Mouse (Mus musculus) neural tube, embryonic 15.5 days (tissue): ENCODE results near the gene Manf. TPM values are rescaled to one million over a fixed set of nuclear protein-coding genes. Genes with fewer than 3 reads are reported as not detected.

Source experiments
- ATAC-seq: fragments of 200-750 bp; cut with Nextera tagmentation; 2 replicates; pipeline ENCODE4 v1.8.0; 2017; ENCODE audit warnings: mild to moderate bottlenecking, moderate TSS enrichment, moderate library complexity; ENCODE audit not compliant: low FRiP score
- H3K27ac ChIP-seq: fragments of 300-500 bp; sonication (generic); replicated peaks from 2 replicates; pipeline ENCODE4 v1.5.1; 2015; ENCODE audit warnings: mild to moderate bottlenecking, inconsistent platforms
- H3K27me3 ChIP-seq: fragments of 300-500 bp; sonication (generic); replicated peaks from 2 replicates; pipeline ENCODE4 v1.6.1; 2015; ENCODE audit warnings: inconsistent platforms
- H3K36me3 ChIP-seq: fragments of 300-500 bp; sonication (generic); 2 replicates; pipeline ENCODE4 v1.6.1; 2015; ENCODE audit warnings: inconsistent platforms
- H3K4me1 ChIP-seq: fragments of 300-500 bp; sonication (generic); 2 replicates; pipeline ENCODE4 v1.6.1; 2015; ENCODE audit warnings: inconsistent platforms
- H3K4me2 ChIP-seq: fragments of 300-500 bp; sonication (generic); 2 replicates; pipeline ENCODE4 v1.6.1; 2015; ENCODE audit warnings: inconsistent platforms, mild to moderate bottlenecking, moderate library complexity
- H3K4me3 ChIP-seq: fragments of 300-500 bp; sonication (generic); replicated peaks from 2 replicates; pipeline ENCODE4 v1.5.1; 2015; ENCODE audit warnings: mild to moderate bottlenecking, inconsistent platforms
- H3K9ac ChIP-seq: fragments of 300-500 bp; sonication (generic); replicated peaks from 2 replicates; pipeline ENCODE4 v1.6.1; 2015; ENCODE audit warnings: mild to moderate bottlenecking, inconsistent platforms
- H3K9me3 ChIP-seq: fragments of 300-500 bp; sonication (generic); replicated peaks from 2 replicates; pipeline ENCODE4 v1.6.1; 2016; ENCODE audit warnings: inconsistent platforms
- WGBS: fragments of 180-500 bp; shearing (Covaris S2); methylation state at CpG from one replicate; pipeline ENCODE4 v1.1.7; 2015; ENCODE audit warnings: mixed read lengths; 5-methylcytosine and 5-hydroxymethylcytosine counted together
- polyA plus RNA-seq: library from polyadenylated mRNA; unstranded; fragments of >200 nt; fragmentation: Nextera tagmentation; extraction: Ambion mirVana; gene quantifications from 2 replicates; pipeline ENCODE4 v1.2.1, GENCODE M21; 2015

Manf gene
- polyA plus RNA-seq, result 192 and 201 TPM in 2 replicates

- ATAC-seq, result peak; percentile 99
Observed at GRCm38 (mm10) chr9:106891829-106892551, at the start of gene Manf. Gene Manf, minus strand, starts transcription at chr9:106891979.

GRCm38 (mm10) chr9:106934998-106935397 is 43.2 kb upstream of the Manf start:
- Histone ChIP-seq H3K27ac (no peak overlapping the region), H3K4me3 (no peak overlapping the region), H3K9me3 (0 out of 2 replicates have a peak, but pooled peaks cover 2% of the 10 kb centered on the region), H3K9ac (no peak overlapping the region), H3K27me3 (no peaks in the 10 kb centered on the region), H3K4me2 (no peak overlapping the region), H3K4me1 (no peaks in the 10 kb centered on the region), H3K36me3 (peaks cover 57% of the 10 kb centered on the region)
- WGBS, result 92% methylated on average over 1 of the region's 1 CpGs
- ATAC-seq, result no peak

More at GRCm38 (mm10) chr9:106891829-106892551, at the start of gene Manf:
- Histone ChIP-seq H3K36me3 (peaks cover 47% of the 10 kb centered on the region), H3K9me3 (no peaks in the 10 kb centered on the region), H3K27ac (peak within 1 kb of the TSS; percentile 96), H3K4me1 (peaks cover 53% of the 10 kb centered on the region), H3K4me3 (peak within 1 kb of the TSS; percentile 96), H3K27me3 (no peaks in the 10 kb centered on the region), H3K9ac (peak within 1 kb of the TSS; percentile 96), H3K4me2 (peak within 1 kb of the TSS; percentile 84)
- WGBS, result under 1% methylated on average over 59 of the region's 59 CpGs

- WGBS, result 93% methylated on average over 6 of the region's 6 CpGs
- no peak for ATAC-seq
- Histone ChIP-seq H3K27ac (no peak overlapping the region), H3K27me3 (no peaks in the 10 kb centered on the region), H3K4me3 (no peak overlapping the region), H3K36me3 (peaks cover 36% of the 10 kb centered on the region), H3K4me1 (no peaks in the 10 kb centered on the region), H3K4me2 (no peak overlapping the region), H3K9ac (no peak overlapping the region), H3K9me3 (no peaks in the 10 kb centered on the region)
Observed at GRCm38 (mm10) chr9:106914878-106915277, 23.1 kb upstream of the Manf start.

- 20% methylated on average over 1 of the region's 1 CpGs for WGBS
- Histone ChIP-seq H3K27me3 (no peaks in the 10 kb centered on the region), H3K4me2 (no peak overlapping the region), H3K9ac (no peak overlapping the region), H3K27ac (no peak overlapping the region), H3K36me3 (peaks cover 38% of the 10 kb centered on the region), H3K4me3 (no peak overlapping the region), H3K9me3 (no peaks in the 10 kb centered on the region), H3K4me1 (no peaks in the 10 kb centered on the region)
- ATAC-seq, result no peak
Observed at GRCm38 (mm10) chr9:106913759-106914158, 22.0 kb upstream of the Manf start.

GRCm38 (mm10) chr9:106911624-106912023 is 19.8 kb upstream of the Manf start:
- H3K27ac ChIP-seq, result no peak overlapping the region
- H3K4me1 ChIP-seq, result no peaks in the 10 kb centered on the region
- no peak overlapping the region for H3K4me3 ChIP-seq
- H3K9me3 ChIP-seq, result no peaks in the 10 kb centered on the region
- no peak for ATAC-seq
- WGBS, result 94% methylated on average over 1 of the region's 1 CpGs
- no peak overlapping the region for H3K9ac ChIP-seq
- H3K36me3 ChIP-seq, result peaks cover 56% of the 10 kb centered on the region
- no peak overlapping the region for H3K4me2 ChIP-seq
- no peaks in the 10 kb centered on the region for H3K27me3 ChIP-seq

DNA sequence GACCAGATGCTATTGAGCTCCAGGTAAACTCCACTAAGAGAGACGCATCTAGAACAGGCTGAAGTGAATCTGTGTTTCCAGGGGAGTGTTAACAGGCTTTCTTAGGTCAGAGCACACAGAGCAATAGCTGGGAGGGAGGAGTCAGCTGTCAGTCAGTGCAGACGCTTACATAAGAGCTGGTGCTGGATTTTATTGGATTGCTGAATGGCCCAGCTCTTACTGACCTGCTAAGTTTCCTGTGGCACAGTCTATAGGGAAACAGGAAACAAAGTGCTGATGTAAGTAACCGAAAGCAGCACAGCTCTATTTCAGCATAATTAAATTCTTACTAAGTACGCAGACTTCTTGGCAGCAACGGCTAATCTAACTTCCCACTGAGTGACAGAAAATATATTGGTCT is 16.9 kb upstream of the Manf start:
- Histone ChIP-seq H3K4me2 (no peak overlapping the region), H3K9ac (no peak overlapping the region), H3K36me3 (peaks cover 55% of the 10 kb centered on the region), H3K4me3 (no peak overlapping the region), H3K9me3 (no peaks in the 10 kb centered on the region), H3K27me3 (no peaks in the 10 kb centered on the region), H3K27ac (no peak overlapping the region), H3K4me1 (no peaks in the 10 kb centered on the region)
- no peak for ATAC-seq
- 55% methylated on average over 5 of the region's 5 CpGs for WGBS

- WGBS, result 83% methylated on average over 3 of the region's 3 CpGs
- ATAC-seq, result no peak
- H3K4me3 ChIP-seq, result no peak overlapping the region
- H3K36me3 ChIP-seq, result peaks cover 49% of the 10 kb centered on the region
- H3K9me3 ChIP-seq, result no peaks in the 10 kb centered on the region
- no peak overlapping the region for H3K9ac ChIP-seq
- H3K4me1 ChIP-seq, result no peaks in the 10 kb centered on the region
- H3K27me3 ChIP-seq, result no peaks in the 10 kb centered on the region
- no peak overlapping the region for H3K4me2 ChIP-seq
- H3K27ac ChIP-seq, result no peak overlapping the region
Observed at GRCm38 (mm10) chr9:106908174-106908573, 16.4 kb upstream of the Manf start.

GRCm38 (mm10) chr9:106906597-106906996 is 14.8 kb upstream of the Manf start:
- WGBS, result 93% methylated on average over 8 of the region's 8 CpGs
- Histone ChIP-seq H3K9me3 (no peaks in the 10 kb centered on the region), H3K4me1 (no peaks in the 10 kb centered on the region), H3K9ac (no peak overlapping the region), H3K27me3 (no peaks in the 10 kb centered on the region), H3K36me3 (peaks cover 48% of the 10 kb centered on the region), H3K4me2 (no peak overlapping the region), H3K4me3 (no peak overlapping the region), H3K27ac (no peak overlapping the region)
- no peak for ATAC-seq

GRCm38 (mm10) chr9:106903791-106904134 is 12.0 kb upstream of the Manf start:
- H3K4me1 ChIP-seq, result no peaks in the 10 kb centered on the region
- no peaks in the 10 kb centered on the region for H3K9me3 ChIP-seq
- no peak overlapping the region for H3K27ac ChIP-seq
- ATAC-seq, result no peak
- WGBS, result 16% methylated on average over 1 of the region's 1 CpGs
- no peaks in the 10 kb centered on the region for H3K27me3 ChIP-seq
- H3K36me3 ChIP-seq, result peaks cover 63% of the 10 kb centered on the region
- H3K4me3 ChIP-seq, result no peak overlapping the region
- H3K9ac ChIP-seq, result no peak overlapping the region
- H3K4me2 ChIP-seq, result no peak overlapping the region

DNA sequence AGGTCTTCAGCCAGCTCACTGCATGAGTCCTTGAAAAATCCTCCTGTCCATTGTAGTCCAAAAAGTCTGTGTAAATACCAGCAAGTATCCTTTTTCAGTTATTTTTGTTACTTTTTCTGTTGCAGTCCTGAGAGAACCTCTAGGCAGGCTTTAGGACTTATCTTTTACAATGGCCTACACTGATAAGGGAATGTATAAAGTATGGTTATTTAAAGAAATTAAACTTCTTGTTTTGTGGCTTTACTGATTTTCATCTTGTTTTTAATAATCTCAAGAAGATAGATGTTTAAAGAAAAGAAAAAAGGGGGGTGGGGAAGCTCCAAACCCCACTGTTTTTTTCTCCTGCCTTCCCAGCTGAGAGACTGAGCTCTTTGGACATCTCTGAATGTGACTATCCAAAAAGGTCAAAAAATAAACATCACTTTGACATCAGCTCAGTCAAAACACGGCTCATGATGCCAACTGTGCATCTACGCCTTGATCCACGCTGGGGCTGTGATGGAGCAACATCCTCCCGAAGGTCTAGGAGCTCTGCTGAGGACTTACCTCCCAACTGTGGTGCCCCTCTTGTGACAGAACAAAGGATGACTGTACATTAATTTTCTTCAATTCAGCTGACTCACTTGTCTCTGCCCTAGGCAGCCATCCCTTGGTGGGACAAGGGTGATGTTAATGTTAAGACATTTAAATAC is 11.5 kb upstream of the Manf start:
- Histone ChIP-seq H3K9ac (no peak overlapping the region), H3K4me2 (no peak overlapping the region), H3K27ac (no peak overlapping the region), H3K4me3 (no peak overlapping the region), H3K4me1 (no peaks in the 10 kb centered on the region), H3K27me3 (no peaks in the 10 kb centered on the region), H3K9me3 (no peaks in the 10 kb centered on the region), H3K36me3 (peaks cover 63% of the 10 kb centered on the region)
- 80% methylated on average over 4 of the region's 4 CpGs for WGBS
- ATAC-seq, result no peak

DNA sequence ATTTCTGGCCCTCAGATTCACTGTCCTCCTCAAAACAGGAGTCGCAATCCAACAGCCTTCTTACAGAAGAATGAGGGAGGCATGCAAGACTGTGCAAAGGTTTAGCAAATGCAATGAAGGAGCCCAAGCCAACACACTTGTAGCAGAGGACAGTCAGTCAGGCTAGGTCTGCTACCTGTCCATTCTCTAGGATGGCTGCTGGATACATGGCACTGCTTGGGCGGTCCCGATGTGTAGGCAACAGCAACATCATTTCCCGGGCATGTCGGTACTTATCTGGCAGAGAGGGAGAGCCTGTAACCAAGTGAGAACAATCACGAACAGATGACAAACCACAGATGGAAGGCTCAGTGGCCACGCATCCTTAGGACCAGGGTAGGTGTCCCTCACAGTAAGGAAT is 9.8 kb upstream of the Manf start:
- no peak for ATAC-seq
- no peaks in the 10 kb centered on the region for H3K4me1 ChIP-seq
- no peaks in the 10 kb centered on the region for H3K27me3 ChIP-seq
- no peak overlapping the region for H3K9ac ChIP-seq
- H3K4me2 ChIP-seq, result no peak overlapping the region
- no peaks in the 10 kb centered on the region for H3K9me3 ChIP-seq
- WGBS, result 91% methylated on average over 7 of the region's 7 CpGs
- no peak overlapping the region for H3K27ac ChIP-seq
- H3K4me3 ChIP-seq, result no peak overlapping the region
- peaks cover 58% of the 10 kb centered on the region for H3K36me3 ChIP-seq

- no peak overlapping the region for H3K27ac ChIP-seq
- peaks cover 71% of the 10 kb centered on the region for H3K36me3 ChIP-seq
- H3K27me3 ChIP-seq, result no peaks in the 10 kb centered on the region
- H3K4me1 ChIP-seq, result no peaks in the 10 kb centered on the region
- 82% methylated on average over 1 of the region's 1 CpGs for WGBS
- H3K9me3 ChIP-seq, result no peaks in the 10 kb centered on the region
- no peak overlapping the region for H3K4me2 ChIP-seq
- H3K4me3 ChIP-seq, result no peak overlapping the region
- no peak for ATAC-seq
- H3K9ac ChIP-seq, result no peak overlapping the region
Observed at GRCm38 (mm10) chr9:106898901-106899300, 7.1 kb upstream of the Manf start.
